Mouse (Mus musculus) G1E-ER4 (cell line): ENCODE results near the gene March5. TPM values are rescaled to one million over a fixed set of nuclear protein-coding genes. Genes with fewer than 3 reads are reported as not detected.

Source experiments
- GATA1 ChIP-seq: IDR thresholded peaks from one replicate; pipeline ENCODE4 v1.8.0; 2012; ENCODE audit warnings: low read length, inconsistent platforms
- polyA plus RNA-seq: library from polyadenylated mRNA; stranded (reverse); fragments of >175 nt; gene quantifications from 2 replicates; pipeline ENCODE4 v1.2.3, GENCODE M21; 2012

Gene March5
- 80.3 and 94.2 TPM in 2 replicates for polyA plus RNA-seq

DNA sequence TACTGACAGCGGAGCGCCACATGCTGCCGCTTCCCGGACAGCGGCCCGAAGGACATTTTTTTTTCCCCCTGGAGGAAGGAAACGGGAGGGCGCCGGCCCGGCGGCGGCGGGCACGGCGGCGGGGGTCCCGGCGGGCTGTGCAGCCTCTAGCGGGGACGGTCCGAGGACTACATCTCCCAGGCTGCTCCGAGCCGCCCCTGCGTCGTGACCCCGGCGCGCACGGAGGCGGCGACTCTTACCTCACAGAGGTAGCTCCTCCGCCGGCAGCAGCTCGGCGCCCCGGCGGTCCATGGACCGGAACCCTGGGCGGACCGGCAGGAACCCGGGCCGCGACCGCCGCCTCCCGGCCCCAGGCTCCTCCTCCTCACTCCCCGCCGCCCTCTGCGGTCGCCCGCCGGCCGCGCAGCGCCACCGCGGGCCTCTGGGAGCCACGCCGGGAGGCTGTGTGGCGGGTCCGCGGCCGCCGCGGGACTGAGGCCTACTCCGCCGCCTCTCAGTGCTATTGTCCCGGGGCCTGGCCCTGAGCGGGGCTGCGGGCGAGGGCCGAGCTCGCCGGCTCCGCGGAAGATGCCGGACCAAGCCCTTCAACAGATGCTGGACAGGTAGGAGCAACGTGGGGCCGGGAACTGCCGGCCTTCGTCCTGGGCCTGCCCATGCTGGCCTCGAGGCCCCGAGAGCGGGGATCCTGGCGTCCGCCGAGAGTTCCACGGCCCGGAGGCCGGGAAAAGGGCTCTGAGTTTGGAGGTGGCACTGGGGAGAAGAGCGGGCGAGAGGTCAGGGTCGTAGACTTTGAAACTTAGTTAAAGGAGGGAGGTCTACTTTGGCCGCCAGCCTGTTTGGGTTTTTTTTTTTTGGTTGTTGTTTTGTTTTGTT is at the start of gene March5:
March5 (plus strand) TSS at position 241 of the 873 bp plus-strand sequence.
- no peak for TF ChIP-seq GATA1

GRCm38 (mm10) chr19:37172096-37172495 is 35.2 kb upstream of the March5 start:
- no peak for TF ChIP-seq GATA1

DNA sequence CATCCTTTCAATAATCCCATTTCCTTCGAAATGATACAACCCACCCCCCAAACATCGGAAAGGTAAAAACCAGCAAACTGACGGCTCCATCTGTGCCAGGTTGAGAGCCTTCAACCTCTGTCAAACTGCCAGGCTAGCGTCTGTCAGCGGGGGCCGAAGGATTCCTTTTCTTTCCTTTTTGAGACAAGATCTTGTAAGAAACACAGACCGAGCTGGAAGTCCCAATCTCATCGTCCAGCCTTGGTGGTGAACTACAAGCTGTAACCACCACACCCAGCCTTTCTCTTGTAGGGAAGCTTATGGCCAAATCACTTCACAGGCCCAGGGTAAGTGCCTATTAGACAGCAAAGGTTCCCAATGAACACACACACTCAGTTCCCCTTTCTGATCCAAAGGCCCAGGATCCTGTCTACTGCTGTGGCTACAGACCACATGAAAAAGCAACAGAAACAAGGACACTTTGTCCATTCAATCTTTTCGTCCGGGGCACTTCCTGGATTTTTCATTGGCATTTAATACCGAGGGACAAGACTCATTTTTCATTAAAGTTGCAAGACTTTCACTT is 34.7 kb upstream of the March5 start:
- no peak for TF ChIP-seq GATA1

DNA sequence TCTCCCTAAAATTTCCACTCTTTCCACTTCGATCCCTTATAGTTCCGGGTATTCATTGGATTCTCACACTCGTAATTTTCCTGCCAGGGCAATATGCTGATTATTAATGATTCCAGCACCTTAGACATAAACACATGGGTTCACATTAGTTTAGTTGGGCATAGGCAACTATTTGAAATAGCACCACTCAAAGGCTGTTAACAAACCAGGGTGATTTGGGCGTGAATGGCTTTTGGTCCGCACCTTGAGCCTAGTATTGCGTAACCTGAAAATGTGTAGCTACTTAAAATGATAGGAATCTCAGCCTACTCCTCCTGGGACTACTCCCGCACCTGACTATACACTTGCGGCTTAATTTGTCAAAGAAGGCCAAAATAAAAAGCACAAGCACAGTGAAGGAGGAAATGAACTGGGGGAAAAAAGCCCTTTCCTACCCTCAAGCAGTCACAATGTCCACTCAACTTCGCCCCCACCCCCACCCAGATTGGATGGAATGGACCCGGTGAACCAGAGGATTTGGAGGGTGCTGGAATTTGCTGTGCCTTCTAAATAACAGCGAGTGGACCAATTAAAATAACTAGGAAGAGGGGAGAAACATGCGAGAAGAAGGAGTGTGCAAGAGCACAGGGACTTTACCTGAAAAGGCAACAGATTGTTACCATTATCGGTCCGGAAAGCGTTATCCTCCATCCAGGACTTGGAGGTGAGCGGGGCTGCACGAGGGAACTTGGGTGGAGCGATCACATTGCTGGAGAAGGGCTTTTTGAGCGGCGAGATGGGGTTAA is 33.8 kb upstream of the March5 start:
- TF ChIP-seq GATA1: no peak

GRCm38 (mm10) chr19:37174116-37174715 is 33.1 kb upstream of the March5 start:
- TF ChIP-seq GATA1: no peak

- no peak for TF ChIP-seq GATA1
These were observed 32.5 kb upstream of the March5 start for GRCm38 (mm10) chr19:37174716-37175435.

DNA sequence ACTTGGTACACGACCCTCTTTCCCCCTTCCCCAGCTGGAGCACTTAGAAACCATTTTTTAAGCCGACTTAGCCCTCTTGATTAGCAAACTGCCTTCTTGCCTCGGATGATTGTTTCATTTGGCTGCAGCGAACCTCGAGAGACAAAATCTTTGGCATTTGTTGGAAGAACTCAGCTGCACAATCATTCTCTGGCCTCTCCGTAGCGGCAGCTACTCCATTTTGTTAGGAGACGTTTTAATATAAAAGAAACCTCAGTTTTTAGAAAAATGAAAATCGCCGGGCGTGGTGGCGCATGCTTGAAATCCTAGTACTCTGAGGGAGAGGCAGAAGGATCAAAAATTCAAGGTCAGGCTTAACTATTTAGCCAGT is 31.9 kb upstream of the March5 start:
- no peak for TF ChIP-seq GATA1

GRCm38 (mm10) chr19:37175919-37176318 is 31.4 kb upstream of the March5 start:
- TF ChIP-seq GATA1: no peak

- no peak for TF ChIP-seq GATA1
These were observed 30.4 kb upstream of the March5 start for GRCm38 (mm10) chr19:37176879-37177462.

- TF ChIP-seq GATA1: no peak
These were observed 29.3 kb upstream of the March5 start for GRCm38 (mm10) chr19:37177819-37178708.

DNA sequence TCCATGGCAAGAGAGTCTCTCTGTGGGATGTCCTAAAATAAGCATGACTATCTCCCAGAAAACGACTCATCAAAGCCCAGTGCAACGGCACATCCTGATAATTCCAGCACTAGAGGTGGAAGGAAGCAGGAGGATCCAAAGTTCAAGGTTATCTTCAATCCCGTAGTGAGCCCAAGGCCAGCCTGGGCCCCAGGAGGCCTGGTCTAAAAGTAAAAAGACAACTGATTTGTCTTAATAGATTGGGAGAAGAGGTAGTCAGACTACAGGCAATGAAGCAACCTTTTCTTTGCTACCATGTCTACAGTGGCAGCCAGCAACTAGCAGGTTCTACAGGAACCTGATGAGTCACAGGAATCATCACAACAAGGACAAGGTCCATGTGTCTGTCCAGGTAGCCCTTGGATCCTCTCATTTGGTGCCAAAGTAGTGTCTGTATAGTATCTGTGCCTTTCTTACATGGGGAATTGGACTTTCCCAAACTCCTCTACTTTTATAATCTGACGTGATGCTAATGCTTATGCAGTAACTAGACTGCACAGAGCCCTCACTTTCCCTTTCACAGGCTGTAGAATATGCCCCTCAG is 18.9 kb upstream of the March5 start:
- TF ChIP-seq GATA1: no peak

- no peak for TF ChIP-seq GATA1
These were observed 14.8 kb upstream of the March5 start for GRCm38 (mm10) chr19:37192475-37193058.

DNA sequence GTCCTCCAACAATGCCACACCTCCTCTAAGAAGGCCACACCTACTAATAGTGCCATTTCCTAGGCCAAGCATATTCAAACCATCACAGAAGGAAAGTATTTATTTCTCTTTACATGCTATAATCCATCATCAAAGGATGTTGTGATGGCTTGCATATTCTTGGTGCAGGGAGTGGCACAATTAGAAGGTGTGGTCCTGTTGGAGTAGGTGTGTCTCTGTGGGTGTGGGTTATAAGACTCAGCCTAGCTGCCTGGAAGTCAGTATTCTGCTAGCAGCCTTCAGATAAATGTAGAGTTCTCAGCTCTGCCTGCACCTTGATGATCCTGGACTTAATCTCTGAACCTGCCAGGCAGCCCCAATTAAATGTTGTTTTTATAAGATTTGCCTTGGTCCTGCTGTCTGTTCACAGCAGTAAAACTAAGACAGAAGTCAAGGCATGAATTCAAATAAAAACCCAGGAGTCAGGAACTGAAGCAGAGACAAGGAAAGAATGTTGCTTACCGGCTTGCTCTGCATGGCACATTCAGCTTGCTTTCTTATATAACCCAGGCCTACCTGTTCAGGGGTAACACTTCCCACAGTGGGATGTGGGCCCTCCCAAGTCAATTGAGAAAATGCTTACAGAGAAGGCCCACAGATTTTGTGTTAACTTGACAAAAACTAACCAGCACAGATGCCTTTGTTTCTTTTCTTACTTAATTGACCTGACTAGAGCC is 9.0 kb upstream of the March5 start:
- TF ChIP-seq GATA1: no peak
